Mouse (Mus musculus) liver, adult (tissue): ENCODE measurements around the gene Rnd1.

Source experiments
- GATA4 ChIP-seq: IDR thresholded peaks from 2 replicates; pipeline ENCODE4 v1.6.1; 2014; ENCODE audit warnings: mild to moderate bottlenecking, low read length; ENCODE audit not compliant: insufficient replicate concordance

Gene Rnd1

DNA sequence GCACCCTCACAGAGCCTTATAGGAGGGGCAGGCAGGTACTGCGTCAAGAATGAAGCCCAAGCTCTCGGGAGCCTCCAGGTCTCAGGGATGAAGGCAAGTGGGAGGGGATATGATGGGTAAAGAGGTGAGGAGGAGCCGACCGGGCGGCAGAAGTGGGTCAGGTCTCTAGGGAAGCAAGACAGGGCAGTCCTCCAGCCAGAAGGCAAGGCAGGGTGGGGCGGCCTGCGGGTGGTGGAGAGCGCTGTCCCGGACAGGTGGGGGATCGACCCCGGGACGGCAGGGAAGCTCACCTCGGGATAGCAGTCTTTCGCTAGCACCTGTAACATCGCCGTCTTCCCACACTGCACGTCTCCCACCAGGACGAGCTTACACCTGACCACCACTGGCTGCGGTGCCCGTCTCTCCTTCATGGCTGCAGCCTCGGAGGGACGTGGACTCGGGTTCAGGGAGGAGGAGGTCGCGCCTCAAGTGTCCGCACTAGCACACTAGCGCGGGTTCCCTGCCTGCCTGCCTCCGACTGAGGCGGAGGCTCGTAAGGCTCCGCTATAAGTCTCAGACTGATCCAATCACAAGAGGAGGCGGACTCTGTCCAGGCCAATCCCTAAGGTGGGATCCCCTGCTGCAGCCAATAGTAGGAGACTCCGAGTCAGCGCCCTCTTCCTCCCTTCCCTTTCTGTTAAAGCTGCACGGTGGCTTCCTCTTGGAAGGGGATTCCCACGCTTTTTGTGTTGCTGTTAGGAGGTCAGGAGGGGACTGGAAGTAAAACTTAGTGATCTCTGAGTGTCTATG is at the start of gene Rnd1:
TSS of gene Rnd1 (minus strand) at position 522 of the 789 bp plus-strand sequence.
- no peak for TF ChIP-seq GATA4

- no peak for TF ChIP-seq GATA4
Observed at GRCm38 (mm10) chr15:98726746-98727145, 49.5 kb upstream of the Rnd1 start.

DNA sequence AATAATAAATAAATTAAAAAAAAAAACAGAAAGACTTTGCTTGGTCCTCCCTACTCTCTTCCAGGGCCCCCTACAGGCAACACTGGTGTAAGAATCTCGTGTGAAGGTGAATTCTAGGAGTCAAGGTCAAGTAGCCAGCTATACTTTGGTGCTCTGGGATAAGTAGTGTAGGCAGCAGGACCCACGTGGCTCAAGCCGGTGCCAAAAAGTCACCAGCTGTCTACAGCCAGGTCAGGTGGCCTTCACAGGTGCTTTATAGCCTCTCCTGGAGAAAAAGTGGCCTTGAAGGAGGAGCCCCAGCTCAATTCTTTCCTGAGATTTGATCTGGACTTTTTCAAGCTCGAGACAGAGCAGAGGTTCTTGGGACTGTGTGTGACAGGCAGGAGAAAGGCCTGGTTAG is 48.8 kb upstream of the Rnd1 start:
- TF ChIP-seq GATA4: no peak

- no peak for TF ChIP-seq GATA4
Observed at GRCm38 (mm10) chr15:98724441-98724840, 47.2 kb upstream of the Rnd1 start.

- TF ChIP-seq GATA4: no peak
Observed at GRCm38 (mm10) chr15:98722854-98723253, 45.6 kb upstream of the Rnd1 start.

DNA sequence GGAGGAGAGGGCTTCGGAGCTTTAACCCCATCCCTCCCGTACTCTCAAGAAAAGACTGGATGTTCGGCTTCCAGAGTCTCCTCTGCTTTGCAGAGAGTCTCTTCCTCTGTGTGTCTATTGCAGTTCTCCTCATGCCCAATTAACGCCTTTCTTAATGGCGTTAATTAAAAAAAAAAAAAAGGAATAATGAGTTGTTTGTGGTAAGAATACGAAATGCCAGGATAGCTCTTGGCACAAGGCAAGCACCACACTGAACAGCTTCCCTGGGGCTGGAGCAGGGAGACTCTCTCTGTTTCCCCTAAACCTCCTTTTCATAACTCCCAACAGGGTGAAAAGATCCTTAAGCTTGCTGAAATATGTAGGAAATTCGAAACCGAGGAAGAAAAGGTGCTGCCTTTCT is 44.9 kb upstream of the Rnd1 start:
- no peak for TF ChIP-seq GATA4

GRCm38 (mm10) chr15:98717301-98717700 is 40.0 kb upstream of the Rnd1 start:
- TF ChIP-seq GATA4: no peak

DNA sequence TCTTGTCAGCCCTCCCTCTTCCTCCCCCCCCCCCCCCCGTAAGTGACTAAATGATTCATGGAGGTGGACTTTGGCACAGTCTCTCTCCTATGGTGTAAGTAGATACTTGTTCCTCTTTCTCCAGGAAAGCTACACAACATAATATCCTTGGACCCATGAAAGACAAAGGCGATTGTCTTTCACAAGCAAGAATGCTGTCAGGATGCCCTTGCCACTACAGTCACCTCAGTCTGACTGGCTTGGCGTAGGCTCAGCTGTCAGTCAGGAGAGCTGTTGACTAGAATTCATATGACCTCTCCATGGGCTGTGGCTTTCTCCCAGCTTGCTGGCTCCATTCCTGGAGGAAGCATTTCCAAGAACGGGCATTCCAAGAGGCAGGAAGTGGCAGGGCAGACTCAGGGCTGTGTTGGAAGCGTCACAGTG is 37.0 kb upstream of the Rnd1 start:
- no peak for TF ChIP-seq GATA4

DNA sequence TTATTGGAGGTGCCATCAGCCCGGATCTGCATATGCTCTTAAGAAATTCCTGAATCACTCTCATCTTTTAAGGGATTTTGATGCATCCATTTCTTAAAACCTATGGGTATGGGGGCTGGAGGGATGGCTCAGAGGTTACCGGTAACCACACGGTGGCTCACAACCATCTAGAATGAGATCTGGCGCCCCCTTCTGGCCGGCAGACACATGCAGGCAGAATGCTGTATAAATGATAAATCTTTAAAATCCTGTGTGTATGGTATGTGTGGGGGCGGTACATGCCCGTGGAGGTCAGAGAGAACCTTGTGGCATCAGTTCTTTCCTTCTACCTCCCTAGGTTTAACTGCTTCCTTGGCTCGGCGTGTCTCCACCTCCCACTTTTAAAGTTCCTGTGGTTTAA is 33.2 kb upstream of the Rnd1 start:
- TF ChIP-seq GATA4: no peak

DNA sequence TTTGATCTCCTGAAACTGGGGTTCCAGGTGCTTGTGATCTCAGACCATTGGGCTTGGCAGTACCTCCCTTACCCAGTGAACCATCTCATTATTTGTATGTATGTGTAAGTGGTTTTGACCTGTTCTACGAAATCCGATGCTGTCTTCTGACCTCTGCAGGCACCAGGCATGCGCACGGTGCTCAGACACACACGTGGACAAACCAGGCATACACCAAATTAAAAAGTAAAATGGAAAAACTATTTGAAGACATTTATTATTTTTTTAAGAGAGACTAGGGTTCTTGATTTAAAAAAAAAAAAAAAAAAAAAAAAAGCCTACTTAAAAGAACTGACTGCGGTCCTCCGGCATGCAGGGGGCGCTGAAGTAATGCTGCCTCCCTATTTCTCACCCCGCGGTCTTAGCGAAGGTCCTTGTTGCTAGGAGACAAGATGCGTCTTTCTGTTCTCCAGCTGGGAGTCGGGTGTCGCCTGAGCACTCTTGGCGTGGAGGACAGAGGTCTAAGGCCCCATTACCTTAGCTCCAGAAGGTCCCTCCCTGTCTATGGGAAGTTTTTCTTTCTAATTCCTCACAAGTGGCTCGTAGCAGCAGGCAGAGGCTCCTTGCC is 30.6 kb upstream of the Rnd1 start, which contains the start of gene Ccdc65:
TSS of gene Ccdc65 (plus strand) at position 442 of the 607 bp plus-strand sequence.
- no peak for TF ChIP-seq GATA4

DNA sequence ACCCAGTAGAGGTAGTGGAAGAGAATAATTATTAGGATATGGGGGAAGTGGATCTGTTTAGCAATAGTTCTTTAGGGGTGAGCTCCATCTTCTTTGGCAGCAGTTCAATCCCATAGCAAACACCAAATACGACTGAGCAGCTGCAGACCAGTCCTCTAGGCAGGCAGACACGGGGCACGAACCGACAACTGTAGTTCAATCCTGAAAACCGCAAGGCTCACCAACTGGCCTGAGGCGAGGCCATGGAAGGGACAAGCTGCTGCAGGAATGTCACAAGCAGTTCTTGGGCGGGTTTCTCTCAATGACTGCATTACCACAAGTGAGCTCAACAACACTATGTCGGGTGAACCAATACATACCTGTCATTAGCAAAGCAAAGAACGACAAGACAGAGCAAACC is 27.1 kb upstream of the Rnd1 start:
- TF ChIP-seq GATA4: no peak

- no peak for TF ChIP-seq GATA4
Observed at GRCm38 (mm10) chr15:98699190-98700105, 22.2 kb upstream of the Rnd1 start.

DNA sequence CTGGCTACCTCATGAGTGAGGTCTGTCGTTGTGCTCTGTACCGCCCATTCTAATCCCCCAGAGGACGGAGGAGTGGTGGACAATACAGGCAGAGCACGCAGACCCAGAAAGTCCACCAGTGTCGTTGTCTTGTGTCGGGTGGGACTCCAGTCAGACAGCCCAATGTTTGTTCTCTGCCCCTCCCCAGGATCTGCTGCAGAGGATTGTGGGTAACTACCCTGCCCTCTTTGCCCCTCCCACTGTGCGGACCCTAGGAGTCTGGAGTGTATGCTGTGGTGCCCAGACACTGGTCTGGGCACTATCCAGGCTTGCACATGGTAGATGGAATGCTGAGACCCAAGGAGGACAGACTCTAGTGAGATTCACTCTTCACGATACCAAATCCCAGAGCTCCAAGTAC is 19.0 kb upstream of the Rnd1 start:
- no peak for TF ChIP-seq GATA4

DNA sequence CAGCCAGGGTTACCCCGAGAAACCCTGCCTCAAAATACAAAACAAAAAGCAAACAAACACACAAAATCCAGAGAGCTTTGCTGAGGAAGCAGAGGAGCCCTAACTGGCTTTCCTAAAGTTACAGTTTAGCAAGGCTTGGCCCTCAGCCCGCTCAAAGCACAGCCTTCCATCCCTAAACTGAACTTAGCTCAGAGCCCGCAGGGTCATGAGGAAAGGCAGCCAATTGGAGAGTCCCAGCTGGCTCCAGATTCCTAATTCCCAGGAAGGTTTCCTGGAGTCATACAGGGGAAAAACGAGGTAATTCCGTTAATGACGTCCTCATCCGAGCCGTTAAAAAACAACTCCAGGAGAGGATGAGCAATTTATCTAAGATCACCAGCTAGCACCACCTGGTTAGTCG is 18.5 kb upstream of the Rnd1 start:
- no peak for TF ChIP-seq GATA4

DNA sequence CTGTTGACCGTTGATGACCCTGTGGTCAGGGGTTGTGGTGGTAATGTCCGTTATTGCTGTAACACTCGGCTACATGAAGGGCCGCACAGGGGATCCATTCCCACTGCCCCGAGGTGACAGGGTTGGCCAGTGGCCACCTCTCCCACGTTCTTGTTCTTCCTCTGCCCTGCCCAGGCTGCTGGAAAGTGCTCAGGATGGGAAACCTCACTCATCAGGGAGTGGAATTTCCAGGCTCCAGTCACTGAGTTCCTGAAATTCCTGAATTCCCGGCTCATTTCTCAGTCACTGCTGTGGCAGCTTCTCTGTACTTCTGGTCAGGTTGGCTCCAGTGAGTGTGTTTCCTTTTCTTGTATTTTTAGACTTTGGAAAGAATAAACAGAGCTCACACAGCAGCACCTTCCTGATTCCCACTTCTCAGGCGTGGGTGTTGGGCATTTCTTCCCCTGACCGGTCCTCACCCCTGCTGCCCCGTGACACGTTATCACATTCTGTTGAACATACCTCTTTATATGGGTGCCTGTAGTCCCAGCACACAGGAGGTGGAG is 15.0 kb upstream of the Rnd1 start:
- no peak for TF ChIP-seq GATA4
